Mouse (Mus musculus): Measurements from ENCODE around the gene Oser1. TPM values are rescaled to one million over a fixed set of nuclear protein-coding genes. Genes with fewer than 3 reads are reported as not detected.

Gene Oser1
- total RNA-seq, 2 experiments from 2014 or later = 19.5 to 21.6 TPM

DNA sequence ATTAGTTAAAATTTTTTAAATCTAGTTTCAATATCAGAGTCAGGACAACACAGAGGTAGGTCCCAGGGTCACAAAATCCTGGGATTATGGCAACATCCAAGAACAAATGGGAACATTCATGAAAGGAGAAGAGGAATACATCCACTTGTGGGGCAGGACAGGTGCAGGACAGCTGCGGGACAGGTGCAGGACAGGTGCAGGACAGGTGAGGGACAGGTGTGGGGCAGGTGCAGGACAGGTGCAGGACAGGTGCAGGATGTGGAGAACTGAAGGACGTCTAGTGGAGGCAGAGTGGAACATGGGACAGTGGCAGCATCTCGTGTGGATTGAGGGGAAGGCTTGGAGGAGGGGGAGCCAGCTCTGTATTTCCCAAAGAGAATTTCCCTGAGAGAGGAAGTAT, 24.8 kb upstream of the Oser1 start:
- DNase-seq (ENCODE audit: extremely low spot score in 1 of 2, low spot score in 2 of 2) = no peak
- intact Hi-C loops (cut with DNase I) = no loop called here

DNA sequence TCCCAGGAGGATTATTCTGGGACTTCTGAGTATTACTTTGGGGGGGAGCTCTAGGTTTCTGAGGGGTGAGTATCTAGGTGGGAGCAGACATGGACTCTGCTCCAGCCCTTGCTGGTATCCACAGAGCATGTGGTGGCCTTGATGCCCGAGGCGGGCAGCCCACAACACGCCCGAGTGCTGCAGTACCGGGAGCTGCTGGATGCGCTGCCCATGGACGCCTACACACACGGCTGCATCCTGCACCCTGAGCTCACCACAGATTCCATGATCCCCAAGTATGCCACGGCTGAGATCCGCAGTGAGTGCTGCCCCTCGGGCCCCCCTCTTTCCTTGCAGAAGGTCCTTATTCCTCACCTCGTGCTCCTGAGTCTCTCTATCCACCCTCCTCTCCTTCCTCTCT, 22.9 kb upstream of the Oser1 start:
- no peak for DNase-seq (ENCODE audit: extremely low spot score in 1 of 2, low spot score in 2 of 2)
- intact Hi-C loops (cut with DNase I) = no loop called here

DNA sequence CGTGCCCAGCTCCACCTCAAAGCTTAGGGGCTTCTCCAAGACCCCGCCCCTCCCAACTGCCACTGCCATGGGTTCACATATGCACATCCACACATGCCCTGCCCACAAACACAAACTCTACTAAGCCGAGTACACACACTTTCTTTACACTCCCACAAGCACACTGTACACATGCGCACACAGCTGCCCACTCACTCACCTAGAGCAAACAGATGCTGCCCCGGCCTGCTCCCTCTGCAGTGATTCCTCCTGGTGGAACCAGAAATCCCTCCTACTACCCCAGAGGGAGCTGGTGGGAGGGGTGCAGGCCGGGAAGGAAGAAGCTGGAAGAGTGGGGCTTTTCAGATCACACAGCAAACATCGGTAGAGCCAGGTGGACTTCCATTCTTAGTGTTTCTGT, 19.5 kb upstream of the Oser1 start:
- no peak for DNase-seq (ENCODE audit: extremely low spot score in 1 of 2, low spot score in 2 of 2)
- intact Hi-C loops (cut with DNase I) = no loop called here

DNA sequence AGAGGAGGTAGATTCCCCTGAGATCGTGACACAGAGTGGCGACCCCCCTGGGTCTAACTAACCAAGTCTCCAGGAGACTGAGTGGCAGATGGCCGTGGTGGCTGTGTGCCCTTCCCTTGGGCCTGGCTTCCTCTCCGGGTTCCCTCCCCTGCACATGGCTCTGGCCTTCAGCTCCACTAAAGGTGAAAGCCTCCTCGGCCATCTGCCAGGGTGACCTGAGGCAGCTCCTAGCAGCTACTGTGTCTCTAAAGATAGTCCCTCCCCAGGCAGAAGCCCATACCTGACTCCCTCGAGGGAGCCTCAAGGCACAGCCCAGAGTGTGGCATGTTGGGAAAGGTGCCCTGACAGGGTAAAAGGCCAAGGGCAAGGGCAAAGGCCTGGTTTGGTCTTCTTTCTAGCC, 19.0 kb upstream of the Oser1 start:
- no peak for DNase-seq (ENCODE audit: extremely low spot score in 1 of 2, low spot score in 2 of 2)
- intact Hi-C loops (cut with DNase I) = no loop called here

DNA sequence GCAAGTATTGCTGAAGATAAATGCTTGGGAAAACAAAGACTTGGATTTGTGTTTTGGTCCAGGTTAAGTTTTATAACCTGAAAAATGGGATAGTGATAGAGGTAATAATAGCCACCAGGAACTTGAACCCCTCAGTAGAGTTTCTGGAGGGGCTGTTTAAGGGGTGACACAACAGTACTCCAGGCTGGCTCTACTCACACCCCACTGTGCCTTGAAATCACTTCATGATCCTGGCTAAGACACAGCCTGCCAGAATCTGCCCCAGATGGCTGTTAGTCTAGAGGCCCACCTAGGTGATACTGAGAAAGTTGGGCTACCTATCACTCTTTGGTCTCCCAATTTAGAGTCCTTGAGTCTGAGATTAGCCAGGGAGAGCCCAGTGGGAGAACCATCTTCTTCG, 15.0 kb upstream of the Oser1 start:
- DNase-seq (ENCODE audit: extremely low spot score in 1 of 2, low spot score in 2 of 2) = peak in 1 of 2 experiments; percentile 7
- intact Hi-C loops (cut with DNase I) = no loop called here

DNA sequence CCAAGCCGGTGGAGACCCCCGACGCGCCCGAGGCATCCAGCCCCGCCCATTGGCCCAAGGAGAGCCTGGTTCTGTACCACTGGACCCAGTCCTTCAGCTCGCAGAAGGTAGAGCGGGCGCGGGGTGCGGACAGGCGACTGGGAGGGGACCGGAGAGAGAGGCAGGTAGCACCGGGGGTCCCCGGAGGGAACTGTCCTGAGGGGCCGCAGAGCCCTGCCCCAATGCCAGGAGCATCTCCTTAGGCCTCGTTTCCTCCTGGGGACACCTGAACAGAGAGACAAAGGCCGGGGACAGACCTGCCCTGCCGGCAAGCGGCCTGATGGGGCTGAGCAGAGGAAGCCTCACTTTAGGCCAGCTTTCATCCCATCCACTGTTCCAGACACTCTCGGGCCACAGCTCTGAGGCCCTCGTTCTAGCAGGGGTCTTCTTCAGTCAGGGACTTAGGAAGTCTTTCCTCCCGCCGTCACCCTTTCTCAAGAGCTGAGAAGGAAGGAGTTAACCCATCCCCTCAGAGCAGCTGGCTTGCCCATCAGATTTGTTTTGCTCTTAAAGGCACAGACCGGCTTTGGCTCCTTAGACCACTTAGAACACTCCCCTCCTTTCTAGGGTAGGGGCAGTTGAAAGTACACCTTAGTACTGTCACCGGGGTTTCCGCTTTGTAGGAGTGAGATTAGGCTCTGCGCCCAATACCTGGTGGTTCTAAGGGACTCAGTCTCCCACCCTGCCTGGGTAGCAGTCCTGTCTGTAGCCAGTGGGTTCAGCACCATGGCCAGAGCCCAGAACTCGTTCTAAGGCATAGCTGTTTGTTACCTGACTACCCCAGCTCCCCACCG, 14.3 kb upstream of the Oser1 start:
- peak in 1 of 2 experiments; percentile 34 for DNase-seq (ENCODE audit: extremely low spot score in 1 of 2, low spot score in 2 of 2)
- intact Hi-C loops (cut with DNase I) = no loop called here

DNA sequence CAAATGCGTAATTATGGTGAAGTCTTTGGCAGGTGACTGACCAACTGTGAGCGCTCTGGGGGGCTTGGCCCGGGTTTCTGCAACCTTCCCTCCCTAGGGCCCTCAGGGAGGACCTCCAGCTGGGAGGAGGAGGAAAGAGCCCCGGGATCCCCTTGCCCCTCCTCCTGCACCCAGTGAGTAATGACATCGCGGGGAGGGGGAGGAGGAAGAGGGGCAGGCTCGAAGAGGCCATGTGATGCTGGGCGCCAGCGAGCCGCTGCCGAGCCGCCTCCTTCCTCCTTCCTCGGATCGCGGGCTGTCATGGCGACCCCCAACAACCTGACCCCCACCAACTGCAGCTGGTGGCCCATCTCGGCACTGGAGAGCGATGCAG, 13.7 kb upstream of the Oser1 start, which contains the start of gene Gdap1l1:
Gdap1l1 (plus strand) TSS at position 231 of the 373 bp plus-strand sequence.
- peak; percentile 70 to 87 for DNase-seq (ENCODE audit: extremely low spot score in 1 of 2, low spot score in 2 of 2)
- intact Hi-C loops (cut with DNase I) = no loop called here

DNA sequence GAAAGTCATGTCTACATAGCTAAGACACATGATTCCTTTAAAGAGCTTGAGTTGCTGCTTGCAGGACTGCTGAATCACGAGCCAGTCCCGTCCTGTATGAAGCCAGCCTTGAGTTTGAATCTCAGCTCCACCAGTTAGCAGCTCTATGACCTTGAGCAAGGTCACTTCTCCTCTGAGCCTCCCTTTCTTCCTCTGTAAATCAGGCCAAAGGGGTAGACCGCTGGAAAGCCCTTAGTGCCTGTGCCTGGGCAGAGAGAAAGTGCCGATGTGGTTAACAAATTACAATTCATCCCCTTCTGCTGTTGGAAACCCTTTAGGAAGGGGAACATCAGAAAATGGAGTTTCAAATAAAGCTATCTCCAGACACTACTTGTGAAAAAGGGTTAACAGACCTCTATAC, 13.3 kb upstream of the Oser1 start:
- intact Hi-C loops (cut with DNase I) = no loop called here
- no peak for DNase-seq (ENCODE audit: extremely low spot score in 1 of 2, low spot score in 2 of 2)

DNA sequence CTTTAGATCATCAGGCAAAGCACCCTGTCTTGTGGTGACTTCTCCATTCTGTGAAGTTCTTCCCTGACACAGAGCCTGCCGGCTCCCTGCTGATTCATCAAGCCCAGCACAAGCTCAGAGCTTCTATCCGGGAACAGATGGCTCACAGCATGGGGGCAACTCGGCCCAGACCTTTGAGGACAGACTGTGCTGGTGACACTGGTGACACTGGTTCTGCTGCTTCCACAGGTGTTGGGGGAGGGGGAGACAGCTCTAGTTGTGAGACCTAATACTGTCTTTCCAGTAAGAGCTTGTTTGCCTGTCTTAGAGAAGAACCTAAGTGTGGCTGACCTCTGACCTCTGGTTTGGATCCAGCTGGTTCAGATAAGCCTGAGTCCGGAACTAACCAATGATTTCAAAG, 9.5 kb upstream of the Oser1 start:
- intact Hi-C loops (cut with DNase I) = no loop called here
- peak in 1 of 2 experiments; percentile 50 for DNase-seq (ENCODE audit: extremely low spot score in 1 of 2, low spot score in 2 of 2)

DNA sequence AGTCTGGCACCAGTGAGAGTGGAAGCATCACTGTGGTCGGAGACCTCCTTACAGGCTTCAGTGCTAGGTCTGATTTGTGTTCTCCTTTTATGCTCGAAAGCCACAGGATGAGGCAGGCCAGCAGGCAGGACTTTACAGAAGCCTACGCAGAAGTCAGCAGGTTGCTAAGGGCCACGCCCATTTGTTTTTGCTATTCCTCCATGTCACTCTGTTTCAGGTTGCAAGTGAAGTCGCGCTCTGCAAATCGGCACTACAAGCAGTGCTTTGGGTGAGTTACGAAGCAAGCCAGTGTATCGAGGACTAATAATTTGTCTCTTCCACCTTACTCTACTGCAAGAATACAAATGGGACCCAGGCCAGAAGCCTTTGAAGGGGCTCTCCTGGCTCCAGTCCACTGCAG, 6.8 kb upstream of the Oser1 start:
- no peak for DNase-seq (ENCODE audit: extremely low spot score in 1 of 2, low spot score in 2 of 2)
- intact Hi-C loops (cut with DNase I) = no loop called here

DNA sequence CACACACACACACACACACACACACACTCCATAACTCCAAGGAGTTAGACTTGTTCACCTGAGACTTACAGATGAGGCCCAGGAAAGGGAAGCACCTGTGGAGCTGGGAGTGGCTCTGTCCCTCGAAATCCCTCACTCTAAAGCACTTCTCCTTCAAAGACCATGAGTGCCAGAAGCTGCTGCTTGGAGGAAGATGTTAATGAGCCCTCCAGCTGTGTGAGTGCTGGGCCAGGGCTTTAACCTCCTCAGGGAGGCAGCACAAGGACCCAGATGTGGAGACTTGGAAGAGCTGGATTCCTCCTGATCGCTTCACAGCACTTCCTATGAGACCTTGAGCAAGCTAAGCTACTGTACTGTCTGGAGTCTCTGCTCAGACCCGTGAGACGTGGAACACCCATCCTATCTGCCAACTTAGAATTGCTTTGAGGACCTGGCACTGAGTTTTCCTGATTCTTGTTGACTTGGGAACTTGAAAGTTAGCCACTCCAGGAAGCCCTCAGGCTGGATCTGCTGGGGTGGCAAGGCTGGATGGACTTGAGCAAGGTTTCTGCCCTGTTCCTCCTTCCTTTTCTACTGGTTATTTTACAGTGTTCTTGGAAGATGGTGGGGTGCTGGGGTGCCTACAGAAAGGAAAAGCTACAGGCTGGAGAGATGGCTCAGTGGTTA, 4.0 kb upstream of the Oser1 start:
- intact Hi-C loops (cut with DNase I) = no loop called here
- DNase-seq (ENCODE audit: extremely low spot score in 1 of 2, low spot score in 2 of 2) = no peak

DNA sequence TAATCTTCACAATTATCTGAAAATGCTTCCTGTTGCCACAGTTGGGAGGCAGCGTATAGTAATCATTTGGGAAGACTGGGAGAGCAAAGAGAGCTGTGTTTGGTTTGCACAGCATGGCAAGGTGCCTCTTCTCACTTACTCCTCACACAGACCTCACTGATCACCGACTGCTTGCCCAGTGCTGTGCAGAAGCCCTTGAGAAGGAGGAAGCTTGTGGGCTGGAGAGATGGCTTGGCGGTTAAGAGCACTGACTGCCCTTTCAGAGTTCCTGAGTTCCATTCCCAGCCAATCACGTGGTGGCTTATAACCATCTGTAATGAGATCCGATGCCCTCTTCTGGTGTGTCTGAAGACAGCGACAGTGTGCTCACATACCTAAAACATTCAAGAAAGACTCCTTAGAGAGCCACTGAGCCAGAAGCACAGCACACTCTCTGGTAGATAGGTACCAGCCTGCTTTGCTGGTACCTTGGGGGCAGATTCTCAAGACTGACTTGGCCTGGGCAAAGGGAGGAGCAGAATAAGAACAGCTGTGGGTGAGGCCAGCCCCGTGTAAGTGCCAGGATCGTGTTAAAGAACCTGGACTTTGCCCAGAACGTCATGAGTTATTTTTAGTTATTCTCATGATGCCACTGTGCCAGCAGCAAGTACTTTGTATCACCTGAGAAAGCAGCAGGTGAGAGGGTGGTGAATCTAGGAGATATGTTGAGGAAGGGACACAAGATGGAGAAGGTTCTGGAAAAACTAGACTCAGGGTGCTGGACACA, 1.4 kb downstream of the Oser1 start:
- DNase-seq (ENCODE audit: extremely low spot score in 1 of 2, low spot score in 2 of 2) = no peak
- intact Hi-C loops (cut with DNase I) = no loop called here

DNA sequence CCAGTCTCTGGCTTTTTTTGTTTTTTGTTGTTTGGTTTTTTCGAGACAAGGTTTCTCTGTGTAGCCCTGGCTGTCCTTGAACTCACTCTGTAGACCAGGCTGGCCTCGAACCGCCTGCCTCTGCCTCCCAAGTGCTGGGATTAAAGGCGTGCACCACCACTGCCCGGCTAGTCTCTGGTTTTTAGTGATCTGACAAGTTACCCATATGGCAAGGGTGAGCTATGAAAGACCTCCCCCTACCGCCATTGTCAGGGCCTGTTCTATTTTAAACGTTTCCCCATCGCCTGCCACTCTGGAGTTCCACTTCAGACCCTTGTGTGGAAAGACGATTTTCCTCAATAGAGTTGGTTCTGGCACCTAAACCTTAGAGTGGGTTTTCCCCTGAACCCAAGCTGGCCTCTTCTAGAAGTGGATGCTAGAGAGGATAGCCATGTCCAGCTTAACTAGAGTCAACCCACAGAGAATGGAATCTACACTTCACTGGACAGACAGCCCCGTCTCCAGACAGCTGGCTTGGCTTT, 4.1 kb downstream of the Oser1 start:
- no peak for DNase-seq (ENCODE audit: extremely low spot score in 1 of 2, low spot score in 2 of 2)
- intact Hi-C loops (cut with DNase I) = no loop called here

DNA sequence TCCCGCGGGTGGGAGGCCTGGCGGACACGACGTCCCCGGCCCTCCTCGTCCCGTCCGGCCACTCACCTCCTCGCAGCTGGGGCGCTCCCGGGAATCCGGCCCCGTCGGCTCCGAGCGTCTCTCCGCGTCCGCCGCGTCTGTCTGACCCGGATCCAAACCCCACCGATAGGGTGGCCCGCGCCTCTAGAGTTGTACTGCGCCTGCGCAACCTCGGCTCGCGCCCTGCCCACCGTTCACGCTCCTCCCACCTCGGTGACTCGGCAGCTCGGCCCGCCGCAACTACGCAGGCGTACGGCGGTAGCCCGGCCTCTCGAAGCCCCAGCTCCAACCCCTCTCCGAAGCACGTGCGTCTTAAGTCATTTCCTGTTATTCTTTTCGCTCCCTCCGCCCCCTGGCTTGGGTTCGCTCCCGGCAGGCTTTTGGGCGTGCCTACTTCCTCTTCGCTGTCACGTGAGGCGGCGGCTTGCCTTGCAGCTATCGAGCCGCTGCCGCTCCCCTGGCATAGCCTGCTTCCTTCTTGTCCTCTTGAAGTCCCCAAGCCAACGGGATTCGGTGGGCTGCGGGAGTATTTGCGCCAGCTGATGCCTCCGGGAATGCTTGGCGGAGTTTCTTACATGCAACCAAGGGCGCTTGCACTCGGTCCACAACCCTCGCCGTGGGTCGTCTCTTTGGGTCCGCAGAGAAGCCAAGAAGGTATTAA, 5.0 kb downstream of the Oser1 start:
- DNase-seq (ENCODE audit: extremely low spot score in 1 of 2, low spot score in 2 of 2) = peak; percentile 99
- intact Hi-C loops (cut with DNase I) = no loop called here

DNA sequence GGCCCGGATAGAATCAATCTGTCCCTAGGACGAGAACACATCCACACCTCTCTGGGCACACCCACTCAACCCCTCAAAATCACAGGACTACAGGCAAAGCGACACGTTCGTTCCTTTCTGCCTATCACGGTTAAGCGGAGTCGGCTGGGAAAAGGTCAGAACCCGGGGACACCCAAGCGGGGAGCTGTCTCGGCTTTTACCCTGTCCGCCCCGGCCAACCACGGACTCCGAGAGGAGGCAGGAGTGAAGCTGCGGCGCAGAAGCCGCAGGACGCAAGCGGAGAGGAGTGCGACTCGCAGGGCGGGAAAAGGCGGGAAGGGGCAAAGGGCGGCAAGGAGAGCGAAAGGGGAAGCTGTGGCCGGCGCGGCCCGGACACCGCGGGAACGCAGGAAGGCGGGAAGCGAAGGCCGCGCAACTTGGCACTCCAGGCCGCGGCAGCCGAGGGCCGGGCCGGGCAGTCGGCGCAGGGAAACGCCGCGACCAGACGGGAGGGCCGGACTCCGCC, 5.6 kb downstream of the Oser1 start:
- peak in 1 of 2 experiments; percentile 73 for DNase-seq (ENCODE audit: extremely low spot score in 1 of 2, low spot score in 2 of 2)
- intact Hi-C loops (cut with DNase I) = no loop called here

DNA sequence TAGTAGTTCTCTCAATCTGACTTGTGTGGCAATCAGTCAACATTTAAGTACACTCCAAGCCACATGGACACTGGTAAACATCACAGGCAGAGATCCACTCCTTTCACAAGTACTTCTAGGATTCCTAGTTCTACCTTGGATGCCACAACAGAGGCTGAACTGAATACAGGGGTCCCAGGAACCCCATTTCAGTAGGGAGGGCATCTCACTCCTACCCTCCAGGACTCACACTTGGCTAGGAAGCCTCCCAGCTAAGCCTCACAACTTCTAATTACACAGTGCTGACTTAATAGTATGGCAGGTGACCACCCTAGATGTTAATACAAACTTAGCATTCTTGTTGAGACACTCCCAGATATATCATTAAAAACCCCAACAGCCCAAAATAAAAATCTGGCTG, 6.7 kb downstream of the Oser1 start:
- intact Hi-C loops (cut with DNase I) = no loop called here
- no peak for DNase-seq (ENCODE audit: extremely low spot score in 1 of 2, low spot score in 2 of 2)

DNA sequence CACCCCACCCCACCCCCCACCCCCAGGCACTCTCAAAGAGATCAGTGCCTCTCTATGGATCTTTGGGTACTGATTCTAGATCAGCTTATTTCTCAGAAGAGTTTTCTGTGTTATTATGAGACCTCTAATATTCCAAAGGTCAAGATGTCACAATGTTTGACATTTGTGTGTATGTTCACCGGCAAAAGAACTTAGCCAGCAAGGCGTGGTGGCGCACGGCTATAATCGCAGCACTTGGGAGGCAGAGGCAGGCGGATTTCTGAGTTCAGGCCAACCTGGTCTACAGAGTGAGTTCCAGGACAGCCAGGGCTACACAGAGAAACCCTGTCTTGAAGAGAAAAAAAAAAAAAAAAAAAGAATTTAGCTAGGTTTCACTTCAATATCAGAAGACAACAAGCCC, 7.5 kb downstream of the Oser1 start:
- intact Hi-C loops (cut with DNase I) = no loop called here
- DNase-seq (ENCODE audit: extremely low spot score in 1 of 2, low spot score in 2 of 2) = no peak

DNA sequence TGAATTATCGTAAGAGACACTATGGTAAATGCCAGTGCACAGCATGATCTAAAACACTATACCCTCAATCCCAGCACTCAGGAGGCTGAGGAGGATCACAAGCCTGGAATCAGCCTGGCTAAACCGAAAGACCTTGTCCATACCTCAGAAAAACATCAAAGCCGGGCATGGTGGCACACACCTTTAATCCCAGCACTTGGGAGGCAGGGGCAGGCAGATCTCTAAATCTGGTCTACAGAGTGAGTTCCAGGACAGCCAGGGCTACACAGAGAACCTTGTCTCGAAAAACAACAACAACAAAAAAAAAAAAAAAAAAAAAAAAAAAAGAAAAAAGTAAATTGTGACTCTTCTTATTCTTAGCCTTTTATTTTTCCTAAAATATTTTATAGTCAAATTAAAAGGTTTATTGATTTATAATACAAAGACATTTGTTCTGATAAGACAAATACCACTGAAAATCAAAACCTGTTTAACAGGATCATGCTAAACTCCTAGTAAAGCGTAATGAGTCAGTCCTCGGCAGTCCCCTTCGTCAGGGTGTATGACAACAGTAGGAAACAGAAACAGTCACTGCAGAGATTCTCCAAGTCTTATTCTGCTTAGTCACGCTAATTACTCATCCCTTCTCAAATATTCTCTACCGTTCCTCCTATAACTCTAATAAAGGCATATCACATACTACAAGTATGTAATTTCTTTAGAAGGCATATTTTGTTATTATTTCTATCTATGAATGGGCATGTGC, 11.5 kb downstream of the Oser1 start:
- intact Hi-C loops (cut with DNase I) = no loop called here

More for the DNA sequence above, 11.5 kb downstream of the Oser1 start:
- no peak for DNase-seq (ENCODE audit: extremely low spot score in 1 of 2, low spot score in 2 of 2)

Data from left cerebral cortex, postnatal 10 days (tissue).